Mouse (Mus musculus) E14TG2a.4 (cell line): ENCODE data around the gene Vmn2r8.

Experiments used
- CTCF ChIP-seq: conservative IDR thresholded peaks from 2 replicates; pipeline ENCODE4 v1.5.1; 2014; ENCODE audit warnings: low read length
- NANOG ChIP-seq: IDR thresholded peaks from 2 replicates; pipeline ENCODE4 v1.6.1; 2014; ENCODE audit warnings: borderline replicate concordance, low read length, mixed read lengths
- POU5F1 ChIP-seq: IDR thresholded peaks from 2 replicates; pipeline ENCODE4 v1.6.1; 2014; ENCODE audit warnings: low read length, borderline replicate concordance

DNA sequence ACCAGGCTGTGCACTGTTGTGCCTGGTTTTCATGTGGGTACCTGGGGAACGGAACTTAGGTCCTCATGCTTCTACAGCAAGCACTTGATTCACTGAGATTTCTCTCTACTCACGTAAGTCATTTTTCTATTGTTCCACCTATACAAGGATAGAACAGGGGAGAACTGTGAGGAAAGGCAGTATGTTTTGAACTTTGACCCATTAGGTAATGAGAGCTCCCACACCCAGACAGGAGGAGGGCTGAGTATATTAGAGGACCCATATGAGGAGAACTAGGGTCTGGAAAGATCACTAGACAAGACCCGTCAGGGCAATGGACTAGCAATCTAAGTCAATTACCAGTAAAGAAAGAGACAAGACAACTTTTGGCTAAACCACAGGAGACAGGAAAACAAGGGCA lies 64.0 kb downstream of the Vmn2r8 start:
- no peak for TF ChIP-seq CTCF
- no peak for TF ChIP-seq NANOG
- TF ChIP-seq POU5F1: no peak
